Mouse (Mus musculus): ENCODE results near the gene Tmprss4. TPM values are rescaled to one million over a fixed set of nuclear protein-coding genes. Genes with fewer than 3 reads are reported as not detected.

Tmprss4 gene
- polyA plus RNA-seq, 1 experiment from 2014 or later: 5.2 TPM

Other genes starting within 250 kb of the Tmprss4 start
- gene Ube4a, start 238.5 kb downstream of the Tmprss4 start, polyA plus RNA-seq (2014; fragmentation: Nextera tagmentation; extraction: Ambion mirVana): 25.5 and 30.3 TPM in 2 replicates
- 0.47 and 0.67 TPM in 2 replicates for gene Cd3g, start 223.7 kb downstream of the Tmprss4 start, polyA plus RNA-seq (2014; fragmentation: Nextera tagmentation; extraction: Ambion mirVana)
- not detected in 2 replicates for gene Cd3d, start 222.3 kb downstream of the Tmprss4 start, polyA plus RNA-seq (2014; fragmentation: Nextera tagmentation; extraction: Ambion mirVana)
- 0.10 and 0.25 TPM in 2 replicates for gene Cd3e, start 194.5 kb downstream of the Tmprss4 start, polyA plus RNA-seq (2014; fragmentation: Nextera tagmentation; extraction: Ambion mirVana)
- 11.6 and 13.3 TPM in 2 replicates for gene Mpzl2, start 164.3 kb downstream of the Tmprss4 start, polyA plus RNA-seq (2014; fragmentation: Nextera tagmentation; extraction: Ambion mirVana)
- gene Mpzl3, start 148.9 kb downstream of the Tmprss4 start, polyA plus RNA-seq (2014; fragmentation: Nextera tagmentation; extraction: Ambion mirVana): 4.0 TPM in 2 replicates
- gene Jaml, start 124.9 kb downstream of the Tmprss4 start, polyA plus RNA-seq (2014; fragmentation: Nextera tagmentation; extraction: Ambion mirVana): 0.21 and 0.50 TPM in 2 replicates
- 2.4 TPM in 2 replicates for gene Scn2b, start 86.3 kb downstream of the Tmprss4 start, polyA plus RNA-seq (2014; fragmentation: Nextera tagmentation; extraction: Ambion mirVana)
- gene Scn4b, start 65.7 kb downstream of the Tmprss4 start, polyA plus RNA-seq (2014; fragmentation: Nextera tagmentation; extraction: Ambion mirVana): 0.13 and 0.19 TPM in 2 replicates
- 0.81 and 1.0 TPM in 2 replicates for gene BC049352, start 22.1 kb downstream of the Tmprss4 start, polyA plus RNA-seq (2014; fragmentation: Nextera tagmentation; extraction: Ambion mirVana)
- gene Il10ra, start 65.1 kb upstream of the Tmprss4 start, polyA plus RNA-seq (2014; fragmentation: Nextera tagmentation; extraction: Ambion mirVana): 1.2 TPM in 2 replicates
- gene Tmprss13, start 115.0 kb upstream of the Tmprss4 start, polyA plus RNA-seq (2014; fragmentation: Nextera tagmentation; extraction: Ambion mirVana): 2.6 and 3.3 TPM in 2 replicates
- 56.9 and 71.4 TPM in 2 replicates for gene Fxyd6, start 166.1 kb upstream of the Tmprss4 start, polyA plus RNA-seq (2014; fragmentation: Nextera tagmentation; extraction: Ambion mirVana)
- gene Fxyd2, start 195.6 kb upstream of the Tmprss4 start, polyA plus RNA-seq (2014; fragmentation: Nextera tagmentation; extraction: Ambion mirVana): 5.3 and 5.4 TPM in 2 replicates
- 0.86 and 1.1 TPM in 2 replicates for gene Dscaml1, start 222.5 kb upstream of the Tmprss4 start, polyA plus RNA-seq (2014; fragmentation: Nextera tagmentation; extraction: Ambion mirVana)